Mouse (Mus musculus): ENCODE measurements at regions not wholly inside any gene's neighbourhood (a gene's known extent, or its start where the extent isn't known, plus 50 kb on each side); places are given as distances from the start of the nearest gene placed in this dataset.

DNA sequence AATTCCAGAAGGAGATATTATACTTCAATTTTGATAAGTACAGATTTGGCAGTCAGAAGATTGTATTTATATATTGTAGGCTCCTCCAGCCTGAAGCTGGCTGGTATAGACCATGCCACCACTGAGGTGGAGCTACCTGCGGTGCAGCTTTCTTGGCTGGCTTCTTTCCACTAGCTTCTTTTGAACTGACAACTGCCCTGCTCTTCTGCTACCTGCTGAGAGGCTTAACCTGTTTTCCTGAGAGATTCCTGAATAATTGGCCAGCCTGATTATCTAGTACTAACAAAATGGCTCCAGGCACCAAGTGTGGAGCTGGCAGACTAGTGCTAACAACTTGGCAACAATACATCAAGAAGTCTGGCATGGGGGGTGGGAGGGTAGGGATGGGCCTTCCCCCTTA lies 132.0 kb downstream of the 4933402N22Rik start:
- no peak for TF ChIP-seq POLR2A (IDR thresholded peaks at IDR 0.05; ENCODE audit: extremely low read depth, insufficient read depth, low read length)
- no peak for TF ChIP-seq CTCF (IDR thresholded peaks at IDR 0.05; ENCODE audit: extremely low read depth, insufficient read depth, low read length)
